Mouse (Mus musculus) adrenal gland, adult (tissue): ENCODE results near the gene Ptpro.
A peak's percentile ranks its signal among the peaks of the same experiment; 100 is the strongest.

ENCODE experiments used
- DNase-seq, 2 experiments: peaks; one replicate each; pipeline ENCODE4 v3.0.0; 2022 to 2023; ENCODE audit warnings: low spot score in 1 of 2; ENCODE audit not compliant: inconsistent age in 2 of 2

Gene Ptpro

GRCm38 (mm10) chr6:137292421-137292820 lies 40.3 kb downstream of the Ptpro start:
- peak; percentile 16 to 81 for DNase-seq

- DNase-seq: no peak
These were observed 43.1 kb downstream of the Ptpro start for GRCm38 (mm10) chr6:137294973-137295820.

- no peak for DNase-seq
These were observed 50.4 kb downstream of the Ptpro start for GRCm38 (mm10) chr6:137302561-137302960.

- DNase-seq: no peak
These were observed 51.7 kb downstream of the Ptpro start for GRCm38 (mm10) chr6:137303824-137304223.

GRCm38 (mm10) chr6:137315265-137315664 lies 63.1 kb downstream of the Ptpro start:
- DNase-seq: no peak

- DNase-seq: no peak
These were observed 64.2 kb downstream of the Ptpro start for GRCm38 (mm10) chr6:137316358-137316757.

- no peak for DNase-seq
These were observed 65.4 kb downstream of the Ptpro start for GRCm38 (mm10) chr6:137317509-137317908.

- DNase-seq: no peak
These were observed 66.2 kb downstream of the Ptpro start for GRCm38 (mm10) chr6:137318242-137318861.

GRCm38 (mm10) chr6:137319658-137320057 lies 67.5 kb downstream of the Ptpro start:
- no peak for DNase-seq

GRCm38 (mm10) chr6:137327718-137328117 lies 75.6 kb downstream of the Ptpro start:
- DNase-seq: peak; percentile 93 to 97

GRCm38 (mm10) chr6:137328228-137328627 lies 76.1 kb downstream of the Ptpro start:
- no peak for DNase-seq

- DNase-seq: no peak
These were observed 78.7 kb downstream of the Ptpro start for GRCm38 (mm10) chr6:137330782-137331181.

GRCm38 (mm10) chr6:137331826-137332225 lies 79.7 kb downstream of the Ptpro start:
- peak; percentile 46 to 79 for DNase-seq

GRCm38 (mm10) chr6:137339071-137339470 lies 87.0 kb downstream of the Ptpro start:
- no peak for DNase-seq

- DNase-seq: no peak
These were observed 91.7 kb downstream of the Ptpro start for GRCm38 (mm10) chr6:137343688-137344441.

GRCm38 (mm10) chr6:137360166-137360565 lies 108.0 kb downstream of the Ptpro start:
- DNase-seq: no peak

- no peak for DNase-seq
These were observed 110.1 kb downstream of the Ptpro start for GRCm38 (mm10) chr6:137362216-137362615.

GRCm38 (mm10) chr6:137364681-137365080 lies 112.6 kb downstream of the Ptpro start:
- DNase-seq: no peak

- peak in 1 of 2 experiments; percentile 29 for DNase-seq
These were observed 113.5 kb downstream of the Ptpro start for GRCm38 (mm10) chr6:137365637-137366036.

GRCm38 (mm10) chr6:137370745-137371144 lies 118.6 kb downstream of the Ptpro start:
- DNase-seq: no peak

GRCm38 (mm10) chr6:137371455-137371854 lies 119.3 kb downstream of the Ptpro start:
- DNase-seq: no peak

GRCm38 (mm10) chr6:137373920-137374319 lies 121.8 kb downstream of the Ptpro start:
- DNase-seq: no peak
